Mouse (Mus musculus) layer of hippocampus, adult 8-10 months (tissue): ENCODE results near the gene Pno1. TPM values are rescaled to one million over a fixed set of nuclear protein-coding genes. Genes with fewer than 3 reads are reported as not detected.
A peak's percentile ranks its signal among the peaks of the same experiment; 100 is the strongest.
"Not testable (repeated sequence)": the region's sequence is repeated elsewhere in the genome, so short reads cannot be mapped to it uniquely, and the experiment has no call there.

Experiments
- DNase-seq, 2 experiments: peaks; one replicate each; pipeline ENCODE4 v3.0.0; 2022; ENCODE audit warnings: low spot score in 2 of 2
- total RNA-seq, 4 experiments: library from RNA; stranded (reverse); gene quantifications; 2 replicates each; pipeline ENCODE4 v1.2.4; 2022

Gene Pno1
- total RNA-seq, result 10 to 100 TPM; 24.8 to 29.4 (median 28.3) TPM

DNA sequence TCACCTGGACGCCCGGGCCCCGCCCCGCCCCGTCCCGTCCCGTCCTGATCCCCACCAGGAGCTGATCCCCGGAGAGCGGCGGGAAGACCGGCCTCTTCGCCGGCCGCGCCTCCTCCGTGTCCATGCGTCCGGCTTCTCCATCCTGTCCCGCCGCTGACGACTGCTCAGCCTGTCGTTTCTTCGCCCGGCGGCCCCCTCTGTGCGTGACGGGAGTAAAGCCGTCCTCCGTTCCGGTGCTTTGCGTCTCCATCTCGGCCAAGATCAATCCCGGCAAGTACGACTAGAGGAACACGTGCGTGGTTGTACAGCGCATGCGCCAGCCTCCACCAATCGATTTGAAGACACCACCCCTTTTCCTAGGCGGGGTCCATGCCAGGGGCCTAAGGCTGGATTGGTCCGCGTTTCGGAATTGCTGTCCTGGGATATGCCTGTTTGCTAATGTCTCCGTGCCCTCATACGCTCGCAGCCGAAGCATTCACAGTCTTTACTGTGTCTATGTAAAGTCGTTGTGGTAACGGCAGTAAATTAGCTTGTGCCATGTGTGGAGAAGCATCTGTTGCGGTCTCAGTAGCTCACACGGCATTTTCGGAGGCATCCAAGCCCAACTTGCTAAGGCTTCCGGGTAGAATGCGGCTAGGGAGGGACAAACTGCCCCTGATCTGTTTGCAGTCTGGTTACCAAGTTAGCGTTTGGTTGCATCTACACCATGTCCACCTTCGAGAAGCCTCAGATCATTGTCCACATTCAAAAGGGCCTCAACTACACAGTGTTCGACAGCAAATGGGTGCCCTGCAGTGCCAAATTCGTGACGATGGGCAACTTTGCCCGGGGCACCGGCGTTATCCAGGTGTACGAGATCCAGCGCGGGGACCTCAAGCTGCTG lies at the start of gene Pno1:
Gene Pno1, minus strand, starts transcription at position 311 of the 883 bp plus-strand sequence.
- DNase-seq, result peak; percentile 96 to 97

DNA sequence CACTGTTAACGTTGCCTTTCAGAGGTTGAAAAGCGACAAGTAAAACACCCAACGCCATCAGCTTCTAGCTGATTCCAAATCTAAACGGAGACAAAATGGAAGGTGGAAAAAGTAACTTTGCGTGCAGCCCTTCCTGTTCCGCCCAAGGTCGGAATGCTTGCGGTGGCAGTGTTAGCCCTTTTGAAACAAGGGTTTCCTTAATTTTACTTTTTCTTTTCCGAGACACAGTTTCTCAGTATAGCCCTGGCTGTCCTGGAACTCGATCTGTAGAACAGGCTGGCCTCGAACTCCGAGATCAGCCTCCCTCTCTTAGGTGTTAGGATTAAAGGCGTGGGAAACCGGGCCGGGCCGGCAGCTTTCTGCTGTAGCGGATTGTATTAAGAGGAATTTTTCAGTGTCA lies 46.5 kb upstream of the Pno1 start:
- peak in 1 of 2 experiments; percentile 12 for DNase-seq

DNA sequence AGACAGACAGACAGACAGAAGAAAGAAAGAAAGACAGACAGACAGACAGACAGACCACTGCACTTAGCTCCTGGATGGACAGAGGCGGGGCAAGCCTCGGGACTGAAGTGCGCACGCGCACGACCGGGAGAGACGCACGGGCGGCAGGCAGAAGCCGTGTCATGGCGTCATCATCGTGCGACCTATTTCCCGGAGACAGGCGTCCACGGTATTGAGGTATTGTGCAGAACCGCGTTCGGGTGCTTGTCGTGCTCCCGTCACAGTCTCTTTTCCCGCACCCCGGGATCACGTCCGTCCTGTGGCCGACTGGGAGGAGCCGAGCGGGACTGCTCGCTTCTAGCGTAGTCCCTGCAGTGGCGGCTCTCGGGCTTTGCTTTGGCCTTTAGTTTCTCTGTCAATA lies 46.1 kb upstream of the Pno1 start, which contains the start of gene C1d:
Gene C1d, plus strand, starts transcription at position 137 of the 400 bp plus-strand sequence.
- peak; percentile 92 to 97 for DNase-seq

DNA sequence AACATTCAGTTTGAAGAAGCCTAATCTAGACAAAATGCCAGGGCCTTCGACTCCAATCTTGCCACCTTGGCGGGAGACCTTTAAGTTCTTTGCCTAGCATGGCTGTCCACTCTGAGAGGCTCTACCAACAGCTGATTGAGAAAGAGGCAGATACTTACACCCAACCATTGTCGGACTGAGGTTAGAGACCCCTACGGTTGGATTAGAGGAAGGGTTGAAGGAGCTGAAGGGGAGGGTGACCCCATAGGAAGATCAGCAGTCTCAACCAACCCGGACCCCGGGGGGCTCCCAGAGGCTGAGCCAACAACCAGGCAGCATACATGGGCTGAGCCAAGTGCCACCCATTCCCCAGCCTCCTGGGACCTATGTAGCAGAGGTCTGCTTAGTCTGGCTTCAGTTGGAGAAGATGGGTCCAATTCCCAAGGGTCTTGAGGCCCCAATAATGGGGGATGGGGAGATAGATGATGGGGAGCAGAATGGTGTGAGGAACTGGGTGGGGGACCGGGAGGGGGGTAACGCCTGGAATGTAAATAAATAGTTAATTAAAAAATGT lies 45.5 kb upstream of the Pno1 start:
- DNase-seq, result no peak

DNA sequence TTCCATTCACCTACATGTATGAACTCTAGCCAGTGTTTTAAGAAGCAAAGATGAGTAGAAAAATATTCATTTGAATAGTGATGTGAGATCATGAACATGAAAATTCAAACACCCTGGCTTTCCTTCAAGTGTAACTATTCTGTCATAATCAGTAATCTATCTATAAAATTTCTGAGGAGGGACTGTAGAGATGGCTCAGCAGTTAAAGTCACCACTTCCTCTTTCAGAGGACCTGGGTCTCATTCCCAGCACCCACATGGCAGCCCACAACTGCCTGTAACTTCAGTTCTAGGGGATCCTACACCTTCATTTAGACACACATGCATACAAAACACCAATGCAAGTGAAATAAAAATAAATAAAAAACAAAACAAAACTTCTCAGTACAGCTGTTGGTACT lies 37.3 kb upstream of the Pno1 start:
- DNase-seq, result no peak

DNA sequence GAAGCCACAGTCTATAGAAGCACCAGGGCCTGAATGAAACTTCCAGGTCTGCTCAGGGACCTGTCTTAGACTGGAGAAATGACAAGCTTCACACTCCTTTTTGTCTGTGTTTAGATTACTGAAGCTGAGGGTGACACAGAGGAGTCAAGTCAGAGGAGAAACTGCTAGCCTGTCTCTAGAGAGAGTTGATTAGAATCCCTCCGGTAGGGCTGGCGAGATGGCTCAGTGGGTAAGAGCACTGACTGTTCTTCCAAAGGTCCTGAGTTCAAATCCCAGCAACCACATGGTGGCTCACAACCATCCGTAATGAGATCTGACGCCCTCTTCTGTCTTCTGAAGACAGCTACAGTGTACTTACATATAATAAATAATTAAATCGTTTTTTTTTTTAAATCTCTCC lies 27.2 kb upstream of the Pno1 start:
- DNase-seq, result not testable (repeated sequence)

DNA sequence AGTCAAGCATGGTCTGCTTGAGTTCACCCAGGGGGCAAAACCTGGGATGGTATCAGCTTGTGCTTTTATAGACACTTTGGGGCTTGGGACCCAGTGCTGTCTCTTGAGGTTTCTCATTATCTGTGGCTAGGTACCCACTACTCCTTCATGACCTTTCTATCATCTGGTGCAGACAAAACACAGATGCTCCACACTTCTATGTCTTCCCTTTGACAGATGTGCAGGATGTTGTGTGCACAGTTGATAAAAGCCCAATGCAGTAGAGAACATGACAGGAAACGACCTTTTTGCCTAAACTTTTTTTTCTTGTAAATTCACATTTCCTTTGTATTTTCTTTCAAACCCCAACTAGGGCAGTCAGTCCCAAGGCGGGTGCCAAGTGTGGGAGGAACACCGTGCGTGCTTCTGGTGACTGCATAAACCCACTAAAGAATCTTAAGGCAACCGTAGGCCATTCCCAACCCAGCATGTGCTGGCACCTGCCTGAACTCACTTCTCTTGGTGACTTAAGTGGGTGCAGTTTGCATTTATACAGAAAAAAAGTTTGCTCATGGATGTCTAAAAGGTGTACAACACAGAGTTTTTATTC lies 25.2 kb upstream of the Pno1 start:
- DNase-seq, result no peak

DNA sequence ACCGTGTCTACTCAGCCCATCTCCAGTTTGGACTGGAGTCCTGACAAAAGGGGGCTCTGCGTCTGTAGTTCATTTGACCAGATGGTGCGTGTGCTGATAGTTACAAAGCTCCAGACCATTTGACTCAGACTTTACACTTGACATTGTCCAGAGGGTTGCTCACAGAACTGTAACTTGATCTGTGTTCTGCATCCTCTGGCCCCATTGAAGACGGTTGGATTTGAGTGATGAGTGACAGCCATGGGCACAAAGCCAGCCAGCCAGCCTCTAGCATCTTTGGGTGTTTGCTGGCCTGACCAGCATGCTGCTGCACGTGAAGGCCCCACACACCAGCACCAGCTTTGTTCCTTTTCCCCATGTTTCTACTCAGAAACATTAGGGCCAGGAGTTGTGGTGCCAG lies 21.4 kb upstream of the Pno1 start:
- DNase-seq, result no peak

DNA sequence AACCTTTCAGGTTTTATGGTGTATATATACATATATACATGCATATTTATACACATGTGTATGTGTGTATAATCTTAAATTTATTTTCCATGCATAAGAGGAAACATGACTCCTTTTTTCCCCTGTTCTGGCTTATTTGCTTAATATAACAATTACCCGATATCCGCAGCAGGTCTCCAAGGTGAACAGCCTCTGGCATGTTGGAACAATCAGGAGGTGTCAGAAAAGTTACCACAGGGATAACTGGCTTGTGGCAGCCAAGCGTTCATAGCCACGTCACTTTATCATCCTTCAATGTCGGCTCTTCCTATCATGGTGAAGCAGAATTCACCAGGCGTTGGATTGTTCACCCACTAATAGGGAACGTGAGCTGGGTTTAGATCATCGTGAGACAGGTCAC lies 9.8 kb upstream of the Pno1 start:
- DNase-seq, result no peak

DNA sequence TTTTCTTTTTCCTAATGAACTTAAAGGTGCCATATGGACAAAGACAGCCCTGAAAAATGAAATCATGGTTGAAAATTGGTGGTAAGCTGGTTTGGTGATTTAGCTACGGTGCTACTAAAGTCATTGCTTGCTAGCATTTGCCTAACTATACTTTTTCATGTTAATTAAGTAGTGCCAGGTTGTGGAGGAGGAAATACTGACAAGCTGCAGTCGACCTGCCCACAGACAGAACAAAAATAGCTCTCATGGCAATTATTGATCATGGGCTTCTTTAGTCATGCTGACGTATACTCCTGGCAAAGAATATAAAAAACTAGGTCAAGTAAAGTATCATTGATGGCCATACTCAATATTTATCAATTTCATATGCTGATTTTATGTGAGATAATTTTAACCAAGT lies 4.1 kb upstream of the Pno1 start:
- DNase-seq, result no peak

DNA sequence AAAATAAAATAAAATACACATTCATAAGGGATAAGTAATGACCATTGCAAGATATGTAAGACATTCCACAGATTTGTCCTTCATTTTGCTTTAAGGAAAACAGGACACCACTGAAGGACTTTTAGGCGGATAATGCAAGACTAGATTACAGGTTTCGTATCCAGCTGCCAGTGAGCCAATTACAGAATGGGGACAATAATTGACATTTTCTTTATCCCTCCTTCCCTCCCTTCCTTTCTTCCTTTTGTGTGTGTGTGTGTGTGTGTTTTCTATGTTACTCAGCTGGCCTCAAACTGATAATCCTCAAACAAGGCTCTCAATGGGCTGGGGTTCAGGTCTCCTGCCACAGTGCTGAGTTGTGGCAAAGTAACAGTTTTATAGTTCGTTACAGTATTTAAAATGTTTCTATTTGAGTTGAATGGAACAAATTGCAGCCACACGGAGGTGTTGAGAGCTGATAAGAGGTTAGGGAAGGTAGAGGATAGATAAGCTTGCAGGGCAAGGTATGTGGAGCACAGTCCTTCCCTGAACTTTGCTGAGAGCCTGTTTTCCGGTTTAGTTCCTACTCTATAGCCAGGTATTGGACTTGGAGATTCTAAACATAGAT lies 1.6 kb upstream of the Pno1 start:
- no peak for DNase-seq

DNA sequence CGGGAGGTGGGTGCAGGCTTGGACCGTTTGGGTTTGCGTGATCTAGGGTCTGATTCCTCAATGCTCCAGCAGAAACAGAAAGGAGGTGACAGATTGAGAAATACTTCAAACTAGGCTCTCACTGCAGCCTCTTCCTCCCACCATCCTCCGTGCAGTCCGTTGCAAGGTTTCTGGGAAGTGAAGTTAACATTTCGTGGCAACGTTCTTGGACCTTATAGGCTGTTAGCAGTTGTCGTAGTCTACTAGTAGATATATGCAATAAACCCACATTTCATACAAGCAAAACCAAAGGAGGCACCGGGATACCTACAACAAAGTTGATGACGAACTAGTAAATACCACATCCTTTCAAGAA lies 750 bp upstream of the Pno1 start:
- DNase-seq, result no peak

DNA sequence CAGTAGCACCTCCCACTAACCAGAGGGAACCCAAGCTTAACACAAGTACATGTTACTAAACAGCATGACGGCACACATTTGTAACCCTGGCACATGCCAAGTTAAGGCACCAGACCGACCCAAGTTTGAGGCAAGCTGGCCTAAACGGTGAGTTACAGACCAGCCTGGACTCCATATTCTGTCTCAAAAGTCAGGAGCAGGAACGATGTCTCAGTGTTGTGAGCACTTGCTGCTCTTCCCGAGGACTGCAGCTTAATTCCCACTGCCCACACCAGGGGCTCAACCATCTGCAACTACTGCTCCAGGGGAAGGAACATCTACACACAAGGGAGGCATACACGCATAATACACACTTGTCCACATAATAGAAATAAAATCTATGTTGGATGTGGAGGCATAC lies 8.9 kb downstream of the Pno1 start:
- DNase-seq, result no peak

DNA sequence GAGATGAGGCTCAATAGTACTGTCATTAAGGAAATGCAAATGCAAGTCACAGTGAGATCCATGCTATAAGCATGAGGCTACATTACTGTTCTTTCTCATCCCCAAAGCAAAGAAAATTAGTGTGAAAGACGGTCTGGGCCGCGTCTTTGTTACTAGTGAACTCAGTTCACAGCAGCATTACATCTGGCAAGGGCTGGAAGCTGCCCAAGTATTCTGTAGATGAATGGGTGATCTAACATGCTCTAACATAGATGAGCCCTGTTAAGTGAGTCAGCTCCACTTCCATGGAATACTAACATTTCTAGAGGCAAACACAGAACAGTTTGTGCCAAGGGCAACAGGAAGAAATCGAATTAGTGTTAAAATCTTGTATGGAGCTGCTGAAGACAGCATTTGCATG lies 10.4 kb downstream of the Pno1 start:
- no peak for DNase-seq

DNA sequence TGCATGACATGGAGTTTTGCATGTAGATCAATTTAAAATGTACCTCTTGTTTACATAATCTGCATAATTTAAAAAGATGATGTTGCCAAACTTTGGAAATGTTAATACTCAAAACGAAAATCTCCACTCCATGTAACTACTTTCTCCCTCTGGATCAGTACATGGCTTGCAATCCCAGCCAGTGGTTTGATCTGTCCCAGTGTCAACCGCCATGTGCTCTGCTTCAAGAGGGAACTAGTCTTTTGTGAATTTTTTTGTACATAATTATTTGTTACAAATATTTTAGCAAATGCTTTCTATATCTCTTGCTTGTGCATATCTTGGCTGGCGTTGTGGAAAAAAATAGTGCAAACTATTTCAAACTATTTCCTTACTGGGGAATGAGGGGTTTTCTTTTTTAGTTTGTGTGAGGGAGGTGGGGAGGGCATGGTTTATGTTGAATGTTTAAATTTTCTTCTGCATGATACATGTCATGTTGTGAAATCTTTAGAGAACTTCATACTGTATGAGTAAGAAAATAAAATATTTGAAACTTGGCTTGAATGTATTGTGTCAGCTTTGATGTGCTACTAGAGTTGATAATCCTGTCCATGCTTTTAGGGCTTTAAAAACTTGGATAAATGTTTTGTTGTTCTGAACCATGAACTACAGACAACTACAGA lies 11.4 kb downstream of the Pno1 start:
- no peak for DNase-seq

DNA sequence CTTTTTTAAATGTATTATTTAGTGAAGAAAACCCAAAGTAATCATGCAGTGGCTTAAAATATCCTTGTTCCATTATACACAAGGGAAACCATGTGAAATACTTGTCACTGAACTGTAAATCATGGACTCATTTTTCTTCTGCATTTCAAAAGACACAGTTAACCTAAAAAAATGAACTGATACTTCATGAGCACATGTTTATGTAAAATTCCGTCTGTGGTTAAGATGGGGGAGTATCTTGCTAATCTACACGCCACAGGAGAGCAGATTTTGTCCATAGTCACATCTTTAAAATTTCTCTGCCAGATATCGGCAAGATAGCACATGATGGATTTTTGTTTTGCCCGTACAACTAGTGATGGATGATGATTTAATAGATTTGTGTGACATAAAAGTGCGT lies 12.2 kb downstream of the Pno1 start:
- no peak for DNase-seq

DNA sequence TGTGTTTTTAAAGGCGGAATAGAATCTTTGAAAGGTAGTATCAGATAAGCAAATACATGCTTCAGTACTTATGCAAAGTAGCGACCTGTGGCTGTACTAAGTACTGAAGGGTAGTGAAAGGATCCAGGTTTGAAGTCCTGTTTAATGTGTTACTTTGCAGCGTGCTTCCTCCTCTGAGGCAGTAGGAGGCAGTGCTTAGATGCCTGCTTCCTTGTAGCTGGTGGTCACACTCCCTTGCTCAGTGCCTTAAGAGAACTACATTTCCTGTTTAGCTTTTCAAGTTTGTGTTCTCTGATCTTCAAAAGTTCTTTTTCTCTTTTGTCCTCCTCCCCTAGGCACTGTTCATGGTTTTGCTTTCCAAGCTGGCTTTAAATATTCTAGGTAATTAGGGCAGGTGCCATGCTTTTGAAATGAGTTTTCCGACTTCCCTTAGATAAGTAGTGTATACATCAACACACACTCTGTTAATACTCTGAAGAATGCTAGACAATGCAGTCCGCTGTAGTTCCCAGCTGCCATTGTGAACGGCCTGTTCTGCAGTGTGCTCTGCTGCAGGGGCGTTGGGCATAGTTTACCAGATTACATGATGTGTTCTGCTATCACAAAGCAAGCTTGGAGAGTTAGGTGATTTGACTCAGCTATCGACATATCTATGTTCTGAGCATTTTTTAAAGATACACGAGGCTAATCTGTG lies 19.1 kb downstream of the Pno1 start:
- DNase-seq, result no peak

DNA sequence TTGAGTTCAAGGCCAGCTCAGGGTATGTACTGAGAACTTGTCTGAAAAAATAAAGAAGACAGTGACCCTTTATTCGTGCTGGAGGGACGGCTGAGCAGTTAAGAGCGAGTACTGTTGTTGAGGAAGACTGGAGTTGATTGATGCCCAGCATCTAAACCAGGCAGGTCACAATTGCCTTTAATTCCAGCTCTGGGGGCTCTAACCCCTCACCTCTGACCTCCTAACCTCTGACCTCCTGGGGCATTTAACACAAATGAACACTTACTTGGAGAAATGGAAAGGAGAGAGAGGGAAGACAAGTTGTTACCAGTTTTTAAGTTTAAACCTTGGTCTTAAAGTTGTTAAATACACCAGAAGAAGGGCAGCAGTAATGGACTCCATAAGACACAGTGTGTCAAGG lies 22.6 kb downstream of the Pno1 start:
- DNase-seq, result no peak

DNA sequence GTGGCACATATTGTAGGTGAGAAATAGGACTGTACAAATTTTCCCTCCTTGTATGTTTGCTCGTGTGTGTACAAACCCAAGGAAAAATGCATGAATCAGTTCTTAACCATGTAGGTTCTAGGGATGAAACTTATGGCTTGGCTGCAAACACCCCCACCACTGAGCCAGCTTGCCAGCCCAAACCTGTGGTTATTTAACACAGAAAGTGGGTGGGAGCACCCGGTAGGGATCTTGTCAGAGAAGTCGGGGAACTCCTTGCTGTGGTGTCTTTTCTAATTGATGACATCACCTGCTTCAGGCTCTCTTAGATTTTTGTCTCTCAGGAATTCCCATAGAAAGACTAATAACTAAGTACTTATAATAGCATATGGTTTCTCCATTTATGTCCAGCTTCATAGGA lies 23.7 kb downstream of the Pno1 start:
- DNase-seq, result no peak

DNA sequence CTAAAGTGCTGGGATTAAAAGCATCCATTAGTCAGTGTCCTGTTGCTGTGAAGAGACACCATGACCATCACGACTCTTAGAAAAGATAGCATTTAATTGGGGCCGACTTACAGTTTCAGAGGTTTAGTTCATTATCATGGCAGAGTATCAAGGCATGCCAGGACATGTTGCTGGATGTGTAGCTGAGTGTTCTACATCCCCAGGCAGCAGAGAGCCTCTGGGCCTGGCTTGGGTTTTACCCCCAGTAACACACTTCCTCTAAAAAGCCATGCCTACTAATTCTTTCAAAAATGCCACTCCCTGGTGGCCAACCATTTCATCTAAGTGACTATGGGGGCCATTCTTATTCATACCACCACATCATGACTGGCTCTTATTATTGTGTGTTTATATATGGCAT lies 28.2 kb downstream of the Pno1 start:
- DNase-seq, result no peak

DNA sequence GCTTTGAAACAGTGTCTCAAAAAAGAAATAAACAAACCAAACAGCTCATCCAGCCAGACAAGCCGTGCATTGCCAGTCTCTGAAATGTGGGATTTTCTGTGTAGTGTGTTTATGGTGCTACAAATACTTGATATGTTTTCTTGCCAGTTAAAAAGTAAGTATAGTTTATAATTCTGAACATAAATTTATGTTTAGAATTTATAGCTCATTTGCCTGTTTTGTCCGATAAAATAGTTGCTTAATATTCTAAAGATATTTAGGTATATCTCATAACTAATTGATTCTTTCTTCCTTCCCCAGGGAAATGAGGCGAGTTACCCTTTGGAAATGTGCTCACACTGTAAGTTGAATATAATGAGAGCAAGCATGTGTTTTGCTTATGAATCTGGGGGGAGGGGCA lies 29.6 kb downstream of the Pno1 start, which contains the start of gene Wdr92:
Gene Wdr92, plus strand, starts transcription at position 301 of the 400 bp plus-strand sequence.
- DNase-seq, result no peak
